Mouse (Mus musculus) kidney, postnatal 0 days (tissue): Measurements from ENCODE around the gene Gm49394. TPM values are rescaled to one million over a fixed set of nuclear protein-coding genes. Genes with fewer than 3 reads are reported as not detected.

Experiments used
- ATAC-seq: fragments of 200-750 bp; cut with Nextera tagmentation; replicated peaks from 2 replicates; pipeline ENCODE4 v1.8.0; 2017; ENCODE audit warnings: low read depth, moderate number of reproducible peaks, moderate TSS enrichment, moderate library complexity; ENCODE audit not compliant: low FRiP score
- DNase-seq: peaks from one replicate; pipeline ENCODE4 v3.0.0-alpha.2; 2016; ENCODE audit warnings: low spot score
- H3K27ac ChIP-seq: fragments of 300-500 bp; sonication (generic); 2 replicates; pipeline ENCODE4 v1.5.1; 2014; ENCODE audit warnings: mild to moderate bottlenecking
- H3K27me3 ChIP-seq: fragments of 300-500 bp; sonication (generic); 2 replicates; pipeline ENCODE4 v1.6.1; 2014; ENCODE audit warnings: low read length, mixed read lengths; ENCODE audit not compliant: insufficient read depth
- H3K36me3 ChIP-seq: fragments of 300-500 bp; sonication (generic); 2 replicates; pipeline ENCODE4 v1.6.1; 2014; ENCODE audit warnings: low read length, mixed read lengths; ENCODE audit not compliant: insufficient read depth
- H3K4me1 ChIP-seq: fragments of 300-500 bp; sonication (generic); replicated peaks from 2 replicates; pipeline ENCODE4 v1.6.1; 2014; ENCODE audit warnings: antibody characterized with exemption, low read length, mixed read lengths; ENCODE audit not compliant: insufficient read depth
- H3K4me2 ChIP-seq: fragments of 300-500 bp; sonication (generic); 2 replicates; pipeline ENCODE4 v1.6.1; 2014; ENCODE audit warnings: mild to moderate bottlenecking, low read length, moderate library complexity, mixed read lengths
- H3K4me3 ChIP-seq: fragments of 300-500 bp; sonication (generic); replicated peaks from 2 replicates; pipeline ENCODE4 v1.5.1; 2014; ENCODE audit warnings: low read depth, low read length
- H3K9ac ChIP-seq: fragments of 300-500 bp; sonication (generic); 2 replicates; pipeline ENCODE4 v1.6.1; 2014; ENCODE audit warnings: low read depth, low read length
- H3K9me3 ChIP-seq: fragments of 300-500 bp; sonication (generic); replicated peaks from 2 replicates; pipeline ENCODE4 v1.6.1; 2016; ENCODE audit warnings: low read length, inconsistent platforms, mixed read lengths
- CTCF ChIP-seq: IDR thresholded peaks from 2 replicates; pipeline ENCODE4 v1.5.1; 2016; ENCODE audit warnings: antibody characterized with exemption, low read depth, mild to moderate bottlenecking, moderate library complexity
- WGBS: fragments of 180-500 bp; shearing (Covaris S2); extraction: QIAGEN DNeasy Blood & Tissue Kit; methylation state at CpG from one replicate; pipeline ENCODE4 v1.1.7; 2014; 5-methylcytosine and 5-hydroxymethylcytosine counted together
- polyA plus RNA-seq: library from polyadenylated mRNA; unstranded; fragments of >200 nt; fragmentation: Nextera tagmentation; extraction: Ambion mirVana; gene quantifications from 2 replicates; pipeline ENCODE4 v1.2.1, GENCODE M21; 2015

Gene Gm49394
- polyA plus RNA-seq, result not detected in 2 replicates

DNA sequence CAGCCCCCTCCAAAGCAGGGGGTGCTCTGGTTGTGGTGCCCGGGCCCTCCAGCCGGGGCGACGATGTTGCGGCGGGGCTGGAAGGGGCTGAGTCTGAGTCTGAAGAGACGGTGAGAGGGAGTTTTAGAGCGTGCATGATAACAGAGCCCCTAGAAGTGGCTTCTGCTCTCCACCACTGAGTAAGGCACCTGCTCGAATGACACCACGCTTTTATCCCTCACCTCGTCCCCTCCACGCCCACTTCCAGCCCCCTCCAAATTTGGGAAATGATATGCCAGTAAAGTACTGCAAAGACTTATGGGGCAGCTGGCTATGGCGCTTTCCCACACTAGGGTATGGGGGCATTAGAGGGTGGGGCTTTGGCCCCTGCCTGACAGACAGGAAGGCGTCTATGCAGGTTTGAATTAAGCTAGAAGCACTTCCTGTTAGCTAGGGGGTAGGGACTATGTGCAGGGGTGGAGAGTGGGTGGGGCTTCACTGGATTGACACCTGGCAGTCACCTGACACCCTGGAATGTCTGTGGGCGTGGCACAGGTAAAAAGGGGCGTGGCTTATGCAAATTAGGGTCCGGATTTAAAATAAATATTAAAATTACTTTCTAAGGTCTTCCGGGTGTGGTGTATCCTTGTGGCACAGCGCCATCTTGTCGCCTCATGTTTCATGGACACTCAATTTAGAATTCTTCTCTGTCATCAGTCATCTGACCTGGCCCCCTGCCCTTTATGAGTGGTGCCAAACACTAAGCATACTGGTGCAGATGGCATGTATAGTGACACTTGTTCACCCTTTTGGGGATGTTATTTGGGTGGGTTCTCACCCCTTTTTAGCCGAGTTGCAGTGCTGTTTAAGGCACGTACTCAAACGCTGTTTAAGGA, at the start of gene Gm49394:
Gm49394 (minus strand) TSS at position 192 of the 875 bp plus-strand sequence.
- Histone ChIP-seq H3K9me3 (peaks cover 12% of the 10 kb centered on the region; the same call in 1 of the 2 replicates), H3K9ac (no peak within 1 kb of the TSS), H3K36me3 (no peaks in the 10 kb centered on the region), H3K4me2 (no peak within 1 kb of the TSS), H3K27me3 (peaks cover 11% of the 10 kb centered on the region; the same call in 1 of the 2 replicates), H3K4me3 (no peak within 1 kb of the TSS), H3K4me1 (no peaks in the 10 kb centered on the region), H3K27ac (no peak within 1 kb of the TSS)
- ATAC-seq (no peak), DNase-seq (no peak)
- 86% methylated on average over 23 of the region's 23 CpGs for WGBS
- no peak for TF ChIP-seq CTCF

DNA sequence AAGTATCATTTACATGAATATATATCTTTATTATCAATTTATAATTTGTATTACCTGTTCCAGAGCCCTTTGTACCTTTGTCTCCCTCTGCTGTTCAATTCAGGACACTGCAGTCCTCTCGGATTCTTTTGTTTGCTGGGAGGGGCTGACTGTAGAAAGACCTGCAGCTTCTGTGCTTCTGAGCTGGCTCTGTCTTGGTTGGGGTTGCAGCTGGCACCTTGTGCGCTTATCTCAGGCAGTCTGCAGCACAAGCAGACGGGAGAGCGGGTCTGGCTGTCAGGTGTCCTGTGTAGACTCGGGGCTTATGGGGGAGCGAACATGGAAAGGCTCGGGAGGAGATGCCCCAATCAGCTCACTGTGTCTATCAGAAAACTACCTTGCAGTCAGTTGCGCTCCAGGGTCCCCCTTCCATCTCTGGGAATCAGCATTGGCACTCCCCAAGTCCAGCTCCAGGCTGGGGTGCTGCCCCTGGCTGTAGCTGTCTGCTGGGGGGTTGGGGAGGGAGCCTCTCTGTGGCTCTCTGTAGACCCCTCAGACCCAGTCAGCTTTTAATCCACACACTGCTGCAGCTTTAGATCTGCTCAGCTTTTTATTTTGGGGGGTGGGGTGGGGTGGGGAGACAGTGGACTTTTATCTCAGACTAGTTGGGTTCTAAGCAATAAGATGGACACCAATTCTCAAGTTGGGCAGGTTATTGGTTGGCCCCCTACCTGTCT, 45.2 kb upstream of the Gm49394 start:
- Histone ChIP-seq H3K9ac (no peak overlapping the region), H3K4me3 (no peak overlapping the region), H3K4me2 (peak overlapping the region; percentile 35; the same call in 1 of the 2 replicates), H3K9me3 (no peaks in the 10 kb centered on the region), H3K27ac (no peak overlapping the region), H3K36me3 (no peaks in the 10 kb centered on the region), H3K27me3 (no peaks in the 10 kb centered on the region), H3K4me1 (no peaks in the 10 kb centered on the region)
- WGBS, result 14% methylated on average over 8 of the region's 8 CpGs
- peak; percentile 52 for DNase-seq
- TF ChIP-seq CTCF, result peak; percentile 84
- no peak for ATAC-seq

DNA sequence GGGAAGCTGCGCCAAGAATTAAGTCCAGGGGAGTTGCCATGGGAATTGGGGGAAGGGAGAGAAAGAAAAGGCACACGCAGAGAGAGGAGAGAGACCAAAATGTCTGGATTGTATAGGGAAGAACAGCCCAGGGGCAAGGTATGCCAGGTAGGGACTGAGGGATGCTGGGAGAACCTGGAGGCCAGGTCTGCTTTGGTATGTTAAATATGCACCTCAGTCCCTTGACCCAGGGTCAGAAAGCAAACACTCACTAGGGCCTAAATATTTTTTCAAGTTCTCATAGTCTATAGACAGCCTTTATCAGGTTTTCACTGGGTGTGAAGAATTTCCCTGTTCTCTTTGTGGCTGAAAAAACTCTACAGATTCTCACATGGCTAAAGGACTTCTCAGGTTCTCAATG, 37.1 kb upstream of the Gm49394 start:
- 88% methylated on average over 2 of the region's 2 CpGs for whole genome bisulfite sequencing
- no peaks in the 10 kb centered on the region for H3K4me1 ChIP-seq
- no peak overlapping the region for H3K4me3 ChIP-seq
- no peak overlapping the region for H3K27ac ChIP-seq
- DNase-seq (no peak), ATAC-seq (no peak)
- H3K9me3 ChIP-seq, result no peaks in the 10 kb centered on the region
- H3K4me2 ChIP-seq, result no peak overlapping the region
- no peak overlapping the region for H3K9ac ChIP-seq
- no peak for TF ChIP-seq CTCF
- H3K36me3 ChIP-seq, result no peaks in the 10 kb centered on the region
- no peaks in the 10 kb centered on the region for H3K27me3 ChIP-seq

DNA sequence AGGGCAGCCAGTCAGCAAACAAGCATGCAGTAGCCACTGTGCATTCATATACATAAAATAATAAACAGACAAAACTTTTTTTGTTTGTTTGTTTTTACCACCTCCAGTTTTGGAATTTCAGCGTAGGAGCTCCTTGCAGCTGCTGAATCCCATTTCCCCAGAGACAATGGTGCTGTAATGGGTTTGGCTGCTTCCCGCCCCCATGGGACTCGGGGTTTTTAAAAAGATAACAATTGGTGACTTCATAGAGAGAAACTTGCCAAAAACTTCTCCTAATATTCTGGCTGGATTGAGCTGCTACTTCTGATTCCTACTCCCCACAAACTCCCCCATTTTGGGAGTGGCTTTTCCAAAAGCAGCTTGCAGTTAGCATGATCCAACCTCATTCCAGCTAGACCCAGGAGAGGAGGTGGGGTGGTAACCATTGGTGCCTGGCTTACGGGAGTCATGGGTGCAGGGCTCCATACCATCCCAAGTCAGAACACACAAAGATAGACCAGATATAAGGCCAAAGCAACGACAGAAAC, 29.7 kb upstream of the Gm49394 start:
- H3K4me2 ChIP-seq, result no peak overlapping the region
- H3K9ac ChIP-seq, result no peak overlapping the region
- no peaks in the 10 kb centered on the region for H3K9me3 ChIP-seq
- no peaks in the 10 kb centered on the region for H3K36me3 ChIP-seq
- H3K4me1 ChIP-seq, result no peaks in the 10 kb centered on the region
- ATAC-seq (no peak), DNase-seq (no peak)
- no peak for TF ChIP-seq CTCF
- 66% methylated on average over 5 of the region's 5 CpGs for WGBS
- no peaks in the 10 kb centered on the region for H3K27me3 ChIP-seq
- no peak overlapping the region for H3K4me3 ChIP-seq
- H3K27ac ChIP-seq, result no peak overlapping the region

DNA sequence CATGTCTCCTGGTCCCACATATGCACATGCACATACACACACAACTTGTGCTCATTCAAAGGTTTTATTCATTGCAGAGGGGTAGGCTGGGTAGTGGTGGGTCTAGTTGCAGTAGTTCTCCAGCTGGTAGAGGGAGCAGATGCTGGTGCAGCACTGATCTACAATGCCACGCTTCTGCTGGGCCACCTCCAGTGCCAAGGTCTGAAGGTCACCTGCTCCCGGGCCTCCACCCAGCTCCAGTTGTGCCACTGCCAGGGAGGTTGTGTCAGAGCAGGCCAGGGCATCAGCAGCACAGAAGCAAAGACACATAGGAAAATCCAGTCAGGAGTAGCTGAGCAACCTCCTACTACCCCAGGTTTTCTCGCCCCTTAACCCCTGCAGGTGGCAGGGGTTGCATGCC, 8.9 kb upstream of the Gm49394 start:
- H3K27me3 ChIP-seq, result no peaks in the 10 kb centered on the region
- H3K9ac ChIP-seq, result no peak overlapping the region
- no peaks in the 10 kb centered on the region for H3K4me1 ChIP-seq
- H3K4me3 ChIP-seq, result no peak overlapping the region
- H3K27ac ChIP-seq, result no peak overlapping the region
- TF ChIP-seq CTCF, result no peak
- no peaks in the 10 kb centered on the region for H3K9me3 ChIP-seq
- no peaks in the 10 kb centered on the region for H3K36me3 ChIP-seq
- 84% methylated on average over 3 of the region's 3 CpGs for WGBS
- ATAC-seq (no peak), DNase-seq (no peak)
- no peak overlapping the region for H3K4me2 ChIP-seq

DNA sequence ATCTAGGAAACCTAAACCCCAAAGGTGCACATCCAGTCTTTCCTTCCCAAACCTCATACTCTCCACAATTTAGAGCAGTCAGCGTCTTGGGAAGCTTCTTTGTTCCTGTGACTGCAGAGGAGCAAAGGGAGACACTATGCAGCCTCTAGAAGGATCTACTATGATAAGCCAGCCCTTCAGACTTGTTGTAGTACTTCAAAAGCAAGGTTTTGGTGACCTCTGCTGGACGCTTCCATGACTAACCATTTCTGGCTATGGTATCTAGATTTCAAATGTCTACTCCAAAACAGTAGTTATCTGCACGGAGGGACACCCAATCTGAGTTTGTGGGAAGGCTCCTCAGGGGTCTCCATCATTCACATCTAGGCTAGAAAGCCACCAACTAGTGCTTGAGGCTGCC, 5.9 kb upstream of the Gm49394 start:
- no peak overlapping the region for H3K27ac ChIP-seq
- no peak overlapping the region for H3K9ac ChIP-seq
- H3K27me3 ChIP-seq, result no peaks in the 10 kb centered on the region
- DNase-seq (peak; percentile 94), ATAC-seq (no peak)
- peak; percentile 88 for TF ChIP-seq CTCF
- no peaks in the 10 kb centered on the region for H3K4me1 ChIP-seq
- H3K4me2 ChIP-seq, result no peak overlapping the region
- 7% methylated on average over 3 of the region's 3 CpGs for WGBS
- no peaks in the 10 kb centered on the region for H3K9me3 ChIP-seq
- H3K36me3 ChIP-seq, result no peaks in the 10 kb centered on the region
- no peak overlapping the region for H3K4me3 ChIP-seq
